Mouse (Mus musculus): ENCODE data around the gene Iqce.

DNA sequence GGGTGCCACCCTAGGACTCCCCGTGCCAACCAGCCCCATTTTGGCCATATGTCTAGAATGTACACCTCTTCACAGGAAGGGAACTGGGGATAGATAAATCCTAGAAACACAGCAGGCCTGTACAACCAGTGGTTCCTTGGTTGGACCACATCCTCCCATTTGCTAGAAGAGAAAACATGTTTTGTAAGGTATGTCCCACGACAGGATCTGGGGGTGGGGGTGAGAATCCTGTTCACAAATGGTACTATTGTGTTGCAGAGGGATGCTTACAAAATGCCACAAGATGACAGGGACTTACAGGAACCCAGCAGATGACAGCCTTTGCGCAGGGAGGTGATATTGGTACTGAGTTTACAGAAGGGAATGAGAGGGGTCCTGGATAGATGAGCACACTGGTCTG lies 64.2 kb downstream of the Iqce start:
- TF ChIP-seq CTCF (conservative IDR thresholded peaks at IDR 0.05 in 1 of 2, IDR thresholded peaks at IDR 0.05 in 1 of 2; ENCODE audit: low read depth in 2 of 2, low read length in 2 of 2) (no peak), IRF4 (IDR thresholded peaks at IDR 0.05; ENCODE audit: low read depth, low read length) (no peak), EP300 (IDR thresholded peaks at IDR 0.05; ENCODE audit: low read length) (no peak), UBTF (IDR thresholded peaks at IDR 0.05; ENCODE audit: low read depth, low read length) (no peak), POLR2A (IDR thresholded peaks at IDR 0.05; ENCODE audit: low read depth, low read length) (no peak), KAT2A (IDR thresholded peaks at IDR 0.05; ENCODE audit: insufficient replicate concordance, low read length) (no peak), CHD2 (IDR thresholded peaks at IDR 0.05; ENCODE audit: low read length) (no peak), USF2 (conservative IDR thresholded peaks at IDR 0.05; ENCODE audit: low read depth, low read length) (no peak), ETS1 (conservative IDR thresholded peaks at IDR 0.05; ENCODE audit: low read depth, low read length) (no peak), E2F4 (IDR thresholded peaks at IDR 0.05; ENCODE audit: insufficient replicate concordance, low read depth, low read length) (no peak), MEF2A (IDR thresholded peaks at IDR 0.05; ENCODE audit: borderline replicate concordance, low read depth, low read length) (no peak)
